ENCODE assay signal across 22 mouse cellular contexts in the genomic region with DNA sequence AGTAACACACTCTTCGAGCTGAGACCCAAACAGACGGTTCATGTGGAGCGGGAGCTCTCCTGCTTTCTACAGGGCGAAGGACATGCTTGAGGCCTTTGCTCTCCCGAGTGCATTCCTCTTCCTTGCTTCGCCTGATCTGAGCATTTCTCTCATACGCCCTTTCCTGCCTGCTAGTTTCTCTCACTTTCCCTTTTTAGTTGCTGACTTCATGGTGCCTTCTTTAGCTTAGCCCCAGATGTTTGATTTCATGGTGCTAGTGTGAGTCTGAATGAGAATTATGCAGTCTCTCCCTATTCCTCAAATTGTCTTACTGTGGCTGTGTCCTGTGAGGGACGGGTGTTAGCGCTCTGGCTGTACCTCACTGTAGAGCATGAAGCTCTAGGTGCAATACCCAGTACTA.
"Had no signal": no experiment of that assay in that cellular context is flagged by ENCODE, and none has a peak within 500 bp of the region (broad histone marks: within the 10 kb centered on the region; RNA-seq: fewer than 3 reads in every experiment).

No protein-coding gene starts in this region.

- H3K9me3 ChIP-seq: kidney, embryonic 15.5 days; limb, embryonic 10.5 days; limb, embryonic 13.5 days; liver, embryonic 15.5 days; midbrain, embryonic 12.5 days; neural tube, embryonic 12.5 days; neural tube, embryonic 15.5 days; stomach, embryonic 15.5 days had no signal

- DNase-seq: kidney, adult 18-20 months; kidney, postnatal 25 days; layer of hippocampus, adult 9-11 months; liver; lung, adult 18-20 months; right cerebral cortex, adult 18-20 months; right cerebral cortex, postnatal 14 days; right cerebral cortex, postnatal 4 days; thymus, adult 18-20 months; thymus, postnatal 36 days had no signal

- H3K4me3 ChIP-seq: kidney, embryonic 15.5 days; layer of hippocampus, adult 2 months; limb, embryonic 10.5 days; limb, embryonic 13.5 days; liver, embryonic 12.5 days; liver, embryonic 15.5 days; midbrain, embryonic 12.5 days; neural tube, embryonic 12.5 days; neural tube, embryonic 15.5 days; stomach, embryonic 15.5 days had no signal

- H3K36me3 ChIP-seq: kidney, embryonic 15.5 days; limb, embryonic 10.5 days; limb, embryonic 13.5 days; liver, embryonic 12.5 days; liver, embryonic 15.5 days; midbrain, embryonic 12.5 days; neural tube, embryonic 12.5 days; neural tube, embryonic 15.5 days; stomach, embryonic 15.5 days had no signal

- H3K27me3 ChIP-seq: kidney, embryonic 15.5 days; limb, embryonic 13.5 days; liver, embryonic 12.5 days; liver, embryonic 15.5 days; midbrain, embryonic 12.5 days; neural tube, embryonic 12.5 days; neural tube, embryonic 15.5 days; stomach, embryonic 15.5 days had no signal

- H3K4me1 ChIP-seq: kidney, embryonic 15.5 days; limb, embryonic 10.5 days; limb, embryonic 13.5 days; liver, embryonic 12.5 days; liver, embryonic 15.5 days; midbrain, embryonic 12.5 days; neural tube, embryonic 12.5 days; neural tube, embryonic 15.5 days; stomach, embryonic 15.5 days had no signal

- ATAC-seq: intestine, embryonic 16.5 days; liver, embryonic 12.5 days had no signal

- H3K4me2 ChIP-seq: kidney, embryonic 15.5 days; limb, embryonic 13.5 days; liver, embryonic 12.5 days; liver, embryonic 15.5 days; midbrain, embryonic 12.5 days; neural tube, embryonic 12.5 days; neural tube, embryonic 15.5 days; stomach, embryonic 15.5 days had no signal

- H3K9ac ChIP-seq: kidney, embryonic 15.5 days; limb, embryonic 13.5 days; liver, embryonic 12.5 days; liver, embryonic 15.5 days; midbrain, embryonic 12.5 days; neural tube, embryonic 12.5 days; neural tube, embryonic 15.5 days; stomach, embryonic 15.5 days had no signal

- H3K27ac ChIP-seq: kidney, embryonic 15.5 days; layer of hippocampus, adult 2 months; limb, embryonic 10.5 days; limb, embryonic 13.5 days; liver, embryonic 12.5 days; liver, embryonic 15.5 days; macrophage; midbrain, embryonic 12.5 days; neural tube, embryonic 12.5 days; neural tube, embryonic 15.5 days; stomach, embryonic 15.5 days had no signal
